Mouse (Mus musculus): ENCODE measurements around the gene Gm28053. TPM values are rescaled to one million over a fixed set of nuclear protein-coding genes. Genes with fewer than 3 reads are reported as not detected.

Gm28053 gene
- polyA plus RNA-seq, 1 experiment, result not detected

DNA sequence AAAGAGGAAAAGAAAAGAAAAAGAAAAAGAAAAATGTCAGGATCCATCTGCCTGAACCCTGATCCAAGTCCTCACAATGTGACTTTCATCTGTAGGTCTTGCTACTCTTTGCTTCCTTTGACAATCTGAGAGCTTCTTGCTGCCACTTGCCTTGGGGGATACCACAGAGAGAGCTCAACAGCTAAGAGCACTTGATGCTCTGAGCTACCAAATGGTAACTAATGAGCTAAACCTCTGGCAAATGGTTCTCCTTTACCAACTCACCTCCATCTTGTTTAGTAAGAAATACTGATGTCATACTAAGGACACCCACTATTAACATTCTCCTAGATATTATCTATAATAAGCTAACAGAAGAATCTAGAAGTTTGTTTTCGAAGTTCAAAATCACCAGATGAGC lies 15.3 kb downstream of the Gm28053 start:
- Histone ChIP-seq H3K36me3 (ENCODE audit: control insufficient read depth) (no peaks in the 10 kb centered on the region), H3K4me1 (ENCODE audit: control insufficient read depth) (no peaks in the 10 kb centered on the region), H3K27me3 (ENCODE audit: control insufficient read depth) (no peaks in the 10 kb centered on the region)

GRCm38 (mm10) chr6:48737053-48737452 lies 18.6 kb downstream of the Gm28053 start:
- no peak overlapping the region for H3K4me3 ChIP-seq (replicated peaks)
- H3K36me3 ChIP-seq (ENCODE audit: control insufficient read depth), result no peaks in the 10 kb centered on the region
- no peak for TF ChIP-seq TAL1 (IDR thresholded peaks at IDR 0.05; ENCODE audit: low read length)
- no peak for TF ChIP-seq GATA1 (IDR thresholded peaks at IDR 0.05; ENCODE audit: low read length)
- H3K4me1 ChIP-seq (ENCODE audit: control insufficient read depth), result no peaks in the 10 kb centered on the region
- no peaks in the 10 kb centered on the region for H3K27me3 ChIP-seq (ENCODE audit: control insufficient read depth)
- no peaks in the 10 kb centered on the region for H3K9me3 ChIP-seq (ENCODE audit: control insufficient read depth, low read length)

More for the DNA sequence above, 15.3 kb downstream of the Gm28053 start:
- Histone ChIP-seq H3K9me3 (ENCODE audit: control insufficient read depth, low read length) (no peaks in the 10 kb centered on the region), H3K4me3 (replicated peaks) (no peak overlapping the region)
- TF ChIP-seq GATA1 (IDR thresholded peaks at IDR 0.05; ENCODE audit: low read length) (no peak), TAL1 (IDR thresholded peaks at IDR 0.05; ENCODE audit: low read length) (no peak)

GRCm38 (mm10) chr6:48737688-48738087 lies 19.3 kb downstream of the Gm28053 start:
- H3K4me1 ChIP-seq (ENCODE audit: control insufficient read depth), result no peaks in the 10 kb centered on the region
- no peaks in the 10 kb centered on the region for H3K36me3 ChIP-seq (ENCODE audit: control insufficient read depth)
- no peaks in the 10 kb centered on the region for H3K27me3 ChIP-seq (ENCODE audit: control insufficient read depth)
- H3K9me3 ChIP-seq (ENCODE audit: control insufficient read depth, low read length), result no peaks in the 10 kb centered on the region
- no peak for TF ChIP-seq TAL1 (IDR thresholded peaks at IDR 0.05; ENCODE audit: low read length)
- no peak for TF ChIP-seq GATA1 (IDR thresholded peaks at IDR 0.05; ENCODE audit: low read length)
- no peak overlapping the region for H3K4me3 ChIP-seq (replicated peaks)

DNA sequence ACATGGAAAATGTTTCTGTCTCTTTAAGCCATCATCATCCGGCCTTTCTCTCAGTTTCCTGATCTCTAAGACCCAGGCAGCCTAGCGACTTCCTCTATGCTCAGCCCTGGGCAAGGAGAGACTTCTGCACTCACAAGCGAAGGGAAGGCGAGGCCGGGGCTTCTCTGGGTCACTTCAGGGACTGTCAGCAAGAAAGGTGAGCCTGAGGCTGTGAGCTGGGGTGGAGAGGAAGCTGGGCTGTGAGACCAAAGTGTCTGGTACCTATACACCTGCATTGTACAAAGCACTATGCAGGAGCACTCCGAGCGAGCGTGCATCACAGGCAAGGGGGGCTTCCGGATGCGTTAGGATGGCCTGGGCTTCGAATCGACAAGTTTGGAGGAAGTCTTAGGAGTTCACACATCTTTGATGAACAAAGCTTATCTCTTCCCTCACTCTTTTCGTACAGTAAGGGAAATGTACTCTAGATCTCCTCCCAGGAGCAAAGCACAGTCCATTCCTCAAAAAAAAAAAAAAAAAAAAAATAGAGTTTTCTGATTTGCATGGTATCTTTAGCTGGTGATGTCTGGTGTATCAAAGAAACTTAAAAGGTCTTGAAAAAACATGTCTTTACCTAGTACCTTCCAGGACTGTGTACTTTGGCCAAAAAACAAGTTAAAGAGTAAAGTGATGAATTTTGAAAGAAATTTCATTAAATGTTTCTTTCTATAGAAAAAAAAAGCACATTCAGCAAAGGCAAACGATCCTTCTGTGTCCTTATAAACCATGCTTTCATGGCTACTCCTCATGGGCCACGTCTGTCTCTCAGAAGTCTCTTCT lies 20.8 kb downstream of the Gm28053 start, which contains the start of gene Gimap1:
Gene Gimap1, plus strand, starts transcription at position 94 of the 819 bp plus-strand sequence.
- no peaks in the 10 kb centered on the region for H3K27me3 ChIP-seq (ENCODE audit: control insufficient read depth)
- no peaks in the 10 kb centered on the region for H3K36me3 ChIP-seq (ENCODE audit: control insufficient read depth)
- no peak within 1 kb of the TSS for H3K4me3 ChIP-seq (replicated peaks)
- H3K9me3 ChIP-seq (ENCODE audit: control insufficient read depth, low read length), result no peaks in the 10 kb centered on the region
- no peak for TF ChIP-seq TAL1 (IDR thresholded peaks at IDR 0.05; ENCODE audit: low read length)
- no peaks in the 10 kb centered on the region for H3K4me1 ChIP-seq (ENCODE audit: control insufficient read depth)

GRCm38 (mm10) chr6:48739780-48740055 lies 21.3 kb downstream of the Gm28053 start:
- Histone ChIP-seq H3K4me1 (ENCODE audit: control insufficient read depth) (no peaks in the 10 kb centered on the region), H3K9me3 (ENCODE audit: control insufficient read depth, low read length) (no peaks in the 10 kb centered on the region), H3K36me3 (ENCODE audit: control insufficient read depth) (no peaks in the 10 kb centered on the region), H3K4me3 (replicated peaks) (no peak overlapping the region), H3K27me3 (ENCODE audit: control insufficient read depth) (no peaks in the 10 kb centered on the region)
- TF ChIP-seq GATA1 (IDR thresholded peaks at IDR 0.05; ENCODE audit: low read length) (no peak), TAL1 (IDR thresholded peaks at IDR 0.05; ENCODE audit: low read length) (no peak)

GRCm38 (mm10) chr6:48740501-48741169 lies 22.2 kb downstream of the Gm28053 start:
- TF ChIP-seq TAL1 (IDR thresholded peaks at IDR 0.05; ENCODE audit: low read length), result no peak
- TF ChIP-seq GATA1 (IDR thresholded peaks at IDR 0.05; ENCODE audit: low read length), result no peak
- Histone ChIP-seq H3K4me3 (replicated peaks) (no peak overlapping the region), H3K4me1 (ENCODE audit: control insufficient read depth) (no peaks in the 10 kb centered on the region), H3K9me3 (ENCODE audit: control insufficient read depth, low read length) (no peaks in the 10 kb centered on the region), H3K36me3 (ENCODE audit: control insufficient read depth) (no peaks in the 10 kb centered on the region), H3K27me3 (ENCODE audit: control insufficient read depth) (no peaks in the 10 kb centered on the region)

DNA sequence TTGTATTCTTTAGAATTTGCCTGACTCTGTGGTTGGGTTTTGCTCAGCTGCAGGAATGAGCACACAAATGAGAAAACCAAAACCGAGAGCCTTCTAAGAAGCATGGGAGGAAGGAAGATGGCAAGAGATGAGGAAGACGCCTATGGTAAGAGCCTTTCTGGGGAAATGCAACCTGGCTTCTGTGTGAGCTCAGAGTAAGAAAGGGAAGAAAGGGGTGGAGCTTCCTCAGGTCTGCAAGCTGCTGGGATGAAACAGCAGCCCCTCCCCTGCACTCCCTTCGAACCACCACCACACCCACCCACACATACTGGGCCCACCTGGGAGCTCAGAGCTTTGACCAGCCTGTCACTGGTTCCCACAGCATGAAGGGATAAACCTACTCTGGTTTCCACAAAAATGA lies 22.9 kb downstream of the Gm28053 start:
- TF ChIP-seq TAL1 (IDR thresholded peaks at IDR 0.05; ENCODE audit: low read length) (no peak), GATA1 (IDR thresholded peaks at IDR 0.05; ENCODE audit: low read length) (no peak)
- no peaks in the 10 kb centered on the region; the same call in 1 of the 2 replicates for H3K4me1 ChIP-seq (ENCODE audit: control insufficient read depth)
- H3K36me3 ChIP-seq (ENCODE audit: control insufficient read depth), result no peaks in the 10 kb centered on the region
- H3K4me3 ChIP-seq (replicated peaks), result no peak overlapping the region
- H3K27me3 ChIP-seq (ENCODE audit: control insufficient read depth), result no peaks in the 10 kb centered on the region
- H3K9me3 ChIP-seq (ENCODE audit: control insufficient read depth, low read length), result no peaks in the 10 kb centered on the region

DNA sequence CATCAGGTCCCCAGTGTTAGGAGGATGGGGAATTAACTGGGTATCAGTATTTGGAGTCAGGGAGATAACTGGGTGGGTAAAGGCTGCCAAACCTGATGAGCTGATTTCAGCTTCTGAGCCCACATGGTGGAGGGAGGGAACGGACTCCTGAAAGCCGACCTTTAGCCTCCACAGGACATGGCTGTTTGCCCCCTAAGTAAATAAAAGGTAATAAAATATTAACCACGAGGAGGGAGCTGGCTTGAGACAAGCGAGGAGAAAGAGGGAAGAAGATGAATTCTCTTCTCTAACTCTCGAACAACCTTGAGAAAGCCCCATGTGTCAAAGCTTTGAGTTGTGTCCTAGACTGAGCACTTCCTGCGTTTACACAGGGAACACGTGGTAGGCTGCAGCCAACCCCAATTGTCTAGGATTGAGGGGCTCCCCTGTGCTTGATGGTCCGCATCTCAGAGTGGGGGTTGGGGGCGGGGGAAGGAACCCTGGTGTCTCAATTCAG lies 23.4 kb downstream of the Gm28053 start:
- no peaks in the 10 kb centered on the region for H3K27me3 ChIP-seq (ENCODE audit: control insufficient read depth)
- TF ChIP-seq GATA1 (IDR thresholded peaks at IDR 0.05; ENCODE audit: low read length) (no peak), TAL1 (IDR thresholded peaks at IDR 0.05; ENCODE audit: low read length) (no peak)
- no peaks in the 10 kb centered on the region for H3K36me3 ChIP-seq (ENCODE audit: control insufficient read depth)
- no peaks in the 10 kb centered on the region; the same call in 1 of the 2 replicates for H3K4me1 ChIP-seq (ENCODE audit: control insufficient read depth)
- H3K9me3 ChIP-seq (ENCODE audit: control insufficient read depth, low read length), result no peaks in the 10 kb centered on the region
- H3K4me3 ChIP-seq (replicated peaks), result no peak overlapping the region

Data from erythroblast, embryonic 14.5 days (primary cell).